Mouse (Mus musculus): ENCODE results near the gene Rbfox1.

DNA sequence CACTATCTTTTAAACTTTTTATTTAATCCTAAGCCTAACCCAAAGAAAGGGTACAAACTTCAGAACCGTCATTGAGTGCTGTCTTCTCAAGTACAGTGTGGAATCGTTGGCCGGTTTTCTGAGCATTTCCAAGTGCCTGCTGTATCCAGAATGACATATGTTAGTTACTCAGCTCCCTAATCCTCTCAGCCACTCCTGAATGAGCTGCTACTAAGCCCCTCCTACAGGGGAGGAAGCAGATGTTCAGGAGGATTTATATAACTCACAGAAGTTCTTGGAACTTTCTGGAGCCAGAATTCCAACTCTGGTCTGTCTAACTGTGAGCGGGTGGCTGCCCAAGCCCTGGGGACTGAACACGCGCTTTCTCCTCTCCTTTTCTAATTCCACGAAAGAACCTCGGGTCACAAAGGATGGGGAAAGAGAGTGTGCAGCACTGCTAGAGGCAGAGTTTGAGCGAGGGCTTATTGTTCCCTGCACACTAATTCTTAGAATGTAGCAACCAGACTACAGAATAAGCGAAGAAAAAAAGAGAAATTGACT, 446.3 kb downstream of the Rbfox1 start:
- no peak for TF ChIP-seq CTCF (IDR thresholded peaks at IDR 0.05; ENCODE audit: low read depth, low read length)
- no peak for TF ChIP-seq POLR2A (IDR thresholded peaks at IDR 0.05; ENCODE audit: insufficient read depth, low read length)
